Mouse (Mus musculus) monocyte, adult 59 days (primary cell): ENCODE data around the gene Itga6. TPM values are rescaled to one million over a fixed set of nuclear protein-coding genes. Genes with fewer than 3 reads are reported as not detected.

Experiments
- total RNA-seq, 2 experiments: library from RNA; stranded (reverse); gene quantifications; one replicate each; pipeline ENCODE4 v1.2.4; 2023

The Itga6 gene
- 10 to 100 TPM in 1 of 2 experiments, 1 to 10 TPM in 1; 4.6 to 12.6 TPM for total RNA-seq

DNA sequence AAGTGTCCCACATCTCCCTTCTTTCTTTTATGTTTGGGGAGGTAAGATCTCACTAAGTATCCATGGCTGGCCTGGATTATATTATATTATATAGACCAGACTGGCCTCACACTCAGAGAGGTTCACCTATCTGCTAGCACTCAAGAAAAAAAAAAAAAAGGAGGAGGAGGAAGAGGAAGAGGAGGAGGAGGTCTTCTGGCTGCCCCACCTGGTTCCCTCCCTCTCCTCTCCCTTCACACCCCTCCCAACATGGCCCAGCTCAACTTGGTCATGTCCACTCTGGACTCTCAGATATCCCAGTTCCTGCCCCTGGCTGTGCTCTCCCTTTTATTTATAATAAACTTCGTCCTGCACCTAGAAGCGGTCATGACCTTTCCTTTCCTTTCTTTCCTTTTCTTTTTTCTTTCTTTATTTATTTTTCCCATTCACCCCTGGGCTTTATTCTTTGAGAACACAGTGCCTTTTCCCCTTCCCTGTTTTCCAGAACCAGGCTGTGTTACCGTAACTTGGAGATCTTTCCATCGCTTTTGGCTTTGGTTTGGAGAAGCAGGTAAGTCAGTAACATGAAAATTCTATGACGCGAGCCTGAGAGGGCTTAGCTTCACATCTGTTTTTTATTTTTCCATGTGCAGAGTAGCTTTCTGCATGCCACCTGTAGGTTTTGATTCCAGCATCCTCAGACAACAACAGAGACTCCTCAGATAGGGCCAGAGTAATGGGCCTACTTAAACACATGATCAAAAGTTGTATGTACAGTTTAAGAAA is at the start of gene Itga6:
Itga6 (plus strand) TSS at position 7 of the 765 bp plus-strand sequence.

GRCm38 (mm10) chr2:71872801-71873443 is 127.5 kb downstream of the Itga6 start, which contains the start of gene Pdk1:
Pdk1 (plus strand) TSS chr2:71873224.

Other genes with a start within 250 kb of the Itga6 start
- gene Dlx1, start 217.5 kb upstream of the Itga6 start, total RNA-seq: not detected
- not detected for gene Dlx2, start 198.9 kb upstream of the Itga6 start, total RNA-seq
- gene Pdk1, start 127.6 kb downstream of the Itga6 start, total RNA-seq: 10 to 100 TPM; 10.9 to 14.6 TPM
- gene Rapgef4, start 235.6 kb downstream of the Itga6 start, total RNA-seq: 1 to 10 TPM; 1.2 to 2.9 TPM